Mouse (Mus musculus): Measurements from ENCODE around the gene Frem3. TPM values are rescaled to one million over a fixed set of nuclear protein-coding genes. Genes with fewer than 3 reads are reported as not detected.
A peak's percentile ranks its signal among the peaks of the same experiment; 100 is the strongest.

Gene Frem3
- total RNA-seq, 2 experiments from 2014 or later, result not detected

GRCm38 (mm10) chr8:80683756-80684335, 73.0 kb downstream of the Frem3 start:
- peak; percentile 72 for ATAC-seq (replicated peaks; ENCODE audit: low FRiP score, poor library complexity, severe bottlenecking)

- ATAC-seq (replicated peaks; ENCODE audit: low FRiP score, poor library complexity, severe bottlenecking), result peak; percentile 92
These were observed 77.3 kb downstream of the Frem3 start for GRCm38 (mm10) chr8:80688141-80688540.

GRCm38 (mm10) chr8:80710670-80711400, 100.0 kb downstream of the Frem3 start:
- ATAC-seq (replicated peaks; ENCODE audit: low FRiP score, poor library complexity, severe bottlenecking), result peak; percentile 84

GRCm38 (mm10) chr8:80714461-80714860, 103.6 kb downstream of the Frem3 start:
- ATAC-seq (replicated peaks; ENCODE audit: low FRiP score, poor library complexity, severe bottlenecking), result no peak

- ATAC-seq (replicated peaks; ENCODE audit: low FRiP score, poor library complexity, severe bottlenecking), result no peak
These were observed 121.4 kb downstream of the Frem3 start for GRCm38 (mm10) chr8:80732326-80732725.

GRCm38 (mm10) chr8:80738046-80738387, 127.1 kb downstream of the Frem3 start:
- ATAC-seq (replicated peaks; ENCODE audit: low FRiP score, poor library complexity, severe bottlenecking), result no peak

- ATAC-seq (replicated peaks; ENCODE audit: low FRiP score, poor library complexity, severe bottlenecking), result peak; percentile 68
These were observed 127.7 kb downstream of the Frem3 start for GRCm38 (mm10) chr8:80738388-80739154.

GRCm38 (mm10) chr8:80739155-80739924, 128.5 kb downstream of the Frem3 start, which contains the start of gene Smarca5:
Gene Smarca5 (minus strand): TSS chr8:80739497.
- ATAC-seq (replicated peaks; ENCODE audit: low FRiP score, poor library complexity, severe bottlenecking), result peak; percentile 96

- ATAC-seq (replicated peaks; ENCODE audit: low FRiP score, poor library complexity, severe bottlenecking), result peak; percentile 22; the same call in 1 of the 2 replicates
These were observed 129.1 kb downstream of the Frem3 start for GRCm38 (mm10) chr8:80739932-80740331.

Other genes with a start within 250 kb of the Frem3 start
- gene Gypa, start 117.3 kb upstream of the Frem3 start, total RNA-seq (2015; ENCODE audit: low replicate concordance), result 2,154 and 2,202 TPM in 2 replicates
- gene Gypa, start 117.3 kb upstream of the Frem3 start, total RNA-seq (2017; ENCODE audit: low replicate concordance), result 1,573 and 1,875 TPM in 2 replicates
- 96.9 and 107 TPM in 2 replicates for gene Smarca5, start 128.4 kb downstream of the Frem3 start, total RNA-seq (2015; ENCODE audit: low replicate concordance)
- 205 and 231 TPM in 2 replicates for gene Smarca5, start 128.4 kb downstream of the Frem3 start, total RNA-seq (2017; ENCODE audit: low replicate concordance)

Data from erythroid progenitor cell, adult 5-6 weeks (primary cell).